Mouse (Mus musculus): ENCODE data around the gene Usp54. TPM values are rescaled to one million over a fixed set of nuclear protein-coding genes. Genes with fewer than 3 reads are reported as not detected.

Usp54 gene
- polyA plus RNA-seq (2017; shearing (Covaris generic)), result 3.7 TPM

DNA sequence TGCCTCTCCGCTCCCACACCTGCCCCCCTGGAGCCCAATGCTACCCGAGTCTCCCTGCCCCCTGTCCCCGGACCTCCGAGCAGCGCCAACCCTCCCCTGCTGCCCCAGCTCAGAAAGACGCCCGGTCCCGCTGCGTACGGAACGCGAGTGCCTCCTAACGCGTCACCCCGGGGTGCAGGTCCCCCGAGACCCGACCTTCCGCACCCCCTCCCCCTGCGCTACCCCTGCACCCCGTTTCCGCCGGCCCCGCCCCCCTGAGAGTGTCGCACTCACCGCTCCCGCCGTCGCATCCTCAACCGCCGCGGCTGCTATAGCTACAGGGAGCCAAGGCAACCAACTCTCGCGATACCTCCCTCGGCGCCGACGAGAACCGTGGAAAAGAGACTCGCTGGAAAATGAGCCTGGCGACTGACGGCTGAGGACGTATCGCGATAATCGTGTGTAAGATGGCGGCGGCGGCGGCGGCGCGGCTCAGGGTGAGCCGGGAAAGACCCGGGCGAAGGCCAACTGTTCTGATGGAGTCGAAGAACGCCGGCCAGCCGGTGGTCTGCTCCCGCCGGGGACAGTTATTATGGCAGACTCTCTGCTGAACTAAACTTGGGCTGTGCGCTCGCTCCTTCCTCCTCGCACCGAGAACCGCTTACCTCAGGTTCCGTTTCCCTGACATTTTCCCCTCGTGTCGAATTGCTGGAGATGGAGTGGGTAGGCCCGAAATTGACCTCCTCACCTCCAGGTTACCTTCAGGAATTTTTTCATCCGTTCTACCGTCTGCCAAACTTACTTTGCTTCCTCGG is at the start of gene Usp54:
TSS of gene Usp54 (minus strand) at position 420 of the 794 bp plus-strand sequence.

GRCm38 (mm10) chr14:20674064-20674833 is 33.4 kb upstream of the Usp54 start, which contains the start of gene Sec24c:
Gene Sec24c, plus strand, starts transcription at chr14:20674308.

GRCm38 (mm10) chr14:20668154-20668810 is 27.4 kb upstream of the Usp54 start, which contains the start of gene Synpo2l:
Gene Synpo2l, minus strand, starts transcription at chr14:20668354.

DNA sequence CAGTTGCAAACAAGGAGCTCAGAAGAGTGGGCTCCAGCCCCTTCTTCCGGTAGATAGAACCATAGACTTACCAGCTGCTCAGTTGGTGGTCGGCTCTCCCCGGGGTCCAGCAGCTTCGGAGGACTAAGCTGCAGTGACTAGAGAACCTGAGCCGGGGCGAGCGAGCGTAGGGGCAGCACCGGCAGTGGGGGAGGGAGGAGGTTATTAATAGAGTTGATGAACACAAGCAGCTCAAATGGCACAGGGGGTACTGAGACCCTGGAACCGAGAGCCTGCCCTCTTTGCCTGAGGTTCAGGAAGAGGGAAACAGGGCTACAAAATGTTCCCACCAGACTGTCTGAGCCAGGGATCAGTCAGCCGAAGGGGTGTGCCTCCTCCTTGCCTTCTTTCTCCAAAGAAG is 15.5 kb upstream of the Usp54 start, which contains the start of gene Myoz1:
TSS of gene Myoz1 (minus strand) at position 180 of the 400 bp plus-strand sequence.

DNA sequence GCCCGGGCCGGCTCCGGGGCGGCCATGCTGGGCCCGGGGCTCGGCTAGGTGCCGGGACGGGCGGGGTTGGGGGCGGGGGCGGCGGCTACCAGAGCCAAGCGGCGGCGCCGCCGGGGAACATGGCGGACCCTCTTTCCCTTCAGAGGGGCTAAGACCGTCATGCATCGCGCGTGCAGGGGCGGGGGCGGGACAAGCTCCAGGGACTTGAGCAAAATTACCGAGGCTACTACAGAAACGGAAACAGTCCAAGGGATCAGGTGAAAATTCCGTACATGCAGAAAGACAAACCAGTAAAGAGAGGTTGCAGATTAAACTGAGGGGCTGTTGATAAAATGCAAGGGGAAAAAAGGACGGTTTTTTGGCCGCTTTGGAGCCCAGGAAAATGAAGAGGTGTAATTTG is 94.4 kb downstream of the Usp54 start, which contains the start of gene Ppp3cb:
TSS of gene Ppp3cb (minus strand) at position 159 of the 400 bp plus-strand sequence.

Other genes starting within 250 kb of the Usp54 start
- 34.9 TPM for gene Mrps16, start 247.4 kb downstream of the Usp54 start, polyA plus RNA-seq (2017; shearing (Covaris generic))
- gene Cfap70, start 188.8 kb downstream of the Usp54 start, polyA plus RNA-seq (2017; shearing (Covaris generic)), result not detected
- 49.4 TPM for gene Anxa7, start 160.9 kb downstream of the Usp54 start, polyA plus RNA-seq (2017; shearing (Covaris generic))
- gene Mss51, start 144.2 kb downstream of the Usp54 start, polyA plus RNA-seq (2017; shearing (Covaris generic)), result 1.0 TPM
- 28.4 TPM for gene Ppp3cb, start 94.5 kb downstream of the Usp54 start, polyA plus RNA-seq (2017; shearing (Covaris generic))
- not detected for gene Myoz1, start 15.5 kb upstream of the Usp54 start, polyA plus RNA-seq (2017; shearing (Covaris generic))
- gene Synpo2l, start 27.3 kb upstream of the Usp54 start, polyA plus RNA-seq (2017; shearing (Covaris generic)), result not detected
- gene Sec24c, start 33.2 kb upstream of the Usp54 start, polyA plus RNA-seq (2017; shearing (Covaris generic)), result 227 TPM
- gene Fut11, start 53.9 kb upstream of the Usp54 start, polyA plus RNA-seq (2017; shearing (Covaris generic)), result 7.8 TPM
- gene Chchd1, start 61.9 kb upstream of the Usp54 start, polyA plus RNA-seq (2017; shearing (Covaris generic)), result 76.9 TPM
- 48.0 TPM for gene Zswim8, start 66.5 kb upstream of the Usp54 start, polyA plus RNA-seq (2017; shearing (Covaris generic))
- 25.0 TPM for gene Ndst2, start 93.5 kb upstream of the Usp54 start, polyA plus RNA-seq (2017; shearing (Covaris generic))
- gene Camk2g, start 153.0 kb upstream of the Usp54 start, polyA plus RNA-seq (2017; shearing (Covaris generic)), result 10.3 TPM
- not detected for gene Plau, start 195.6 kb upstream of the Usp54 start, polyA plus RNA-seq (2017; shearing (Covaris generic))

Measured in effector memory CD4-positive, alpha-beta T cell, adult 5 months (primary cell).